Mouse (Mus musculus): ENCODE results near the gene Kdm6b. TPM values are rescaled to one million over a fixed set of nuclear protein-coding genes. Genes with fewer than 3 reads are reported as not detected.
A peak's percentile ranks its signal among the peaks of the same experiment; 100 is the strongest.

Kdm6b gene
- polyA plus RNA-seq, 1 experiment, result 10.5 TPM

- peaks cover 5% of the 10 kb centered on the region; the same call in 1 of the 2 replicates for H3K36me3 ChIP-seq (ENCODE audit: control insufficient read depth, insufficient read depth, low read length)
- DNase-seq, result no peak
- no peak overlapping the region for H3K27ac ChIP-seq (ENCODE audit: insufficient read depth, low read depth, low read length)
- H3K4me3 ChIP-seq (ENCODE audit: insufficient read depth, low read depth, low read length), result no peak overlapping the region
- WGBS, result 77% methylated on average over 19 of the region's 19 CpGs
- TF ChIP-seq POLR2A (IDR thresholded peaks at IDR 0.05; ENCODE audit: low read depth, low read length) (no peak), CTCF (conservative IDR thresholded peaks at IDR 0.05; ENCODE audit: insufficient read depth, insufficient read length, low read depth, low read length) (no peak)
- no peaks in the 10 kb centered on the region for H3K27me3 ChIP-seq (replicated peaks; ENCODE audit: control insufficient read depth, insufficient read depth, low read length)
- H3K4me1 ChIP-seq (ENCODE audit: control insufficient read depth, insufficient read depth, low read length), result peaks cover 11% of the 10 kb centered on the region; the same call in 1 of the 2 replicates
Observed at GRCm38 (mm10) chr11:69406282-69406681, 7.2 kb downstream of the Kdm6b start.

GRCm38 (mm10) chr11:69405397-69406200 is 7.9 kb downstream of the Kdm6b start:
- WGBS, result 91% methylated on average over 24 of the region's 24 CpGs
- no peak overlapping the region for H3K27ac ChIP-seq (ENCODE audit: insufficient read depth, low read depth, low read length)
- TF ChIP-seq CTCF (conservative IDR thresholded peaks at IDR 0.05; ENCODE audit: insufficient read depth, insufficient read length, low read depth, low read length) (no peak), POLR2A (IDR thresholded peaks at IDR 0.05; ENCODE audit: low read depth, low read length) (no peak)
- peaks cover 11% of the 10 kb centered on the region; the same call in 1 of the 2 replicates for H3K4me1 ChIP-seq (ENCODE audit: control insufficient read depth, insufficient read depth, low read length)
- H3K36me3 ChIP-seq (ENCODE audit: control insufficient read depth, insufficient read depth, low read length), result peaks cover 5% of the 10 kb centered on the region; the same call in 1 of the 2 replicates
- DNase-seq, result no peak
- H3K27me3 ChIP-seq (replicated peaks; ENCODE audit: control insufficient read depth, insufficient read depth, low read length), result no peaks in the 10 kb centered on the region
- H3K4me3 ChIP-seq (ENCODE audit: insufficient read depth, low read depth, low read length), result no peak overlapping the region

GRCm38 (mm10) chr11:69404595-69405396 is 8.7 kb downstream of the Kdm6b start:
- Histone ChIP-seq H3K4me1 (ENCODE audit: control insufficient read depth, insufficient read depth, low read length) (peaks cover 11% of the 10 kb centered on the region; the same call in 1 of the 2 replicates), H3K27ac (ENCODE audit: insufficient read depth, low read depth, low read length) (no peak overlapping the region), H3K27me3 (replicated peaks; ENCODE audit: control insufficient read depth, insufficient read depth, low read length) (no peaks in the 10 kb centered on the region), H3K36me3 (ENCODE audit: control insufficient read depth, insufficient read depth, low read length) (peaks cover 5% of the 10 kb centered on the region; the same call in 1 of the 2 replicates), H3K4me3 (ENCODE audit: insufficient read depth, low read depth, low read length) (no peak overlapping the region)
- 91% methylated on average over 24 of the region's 24 CpGs for WGBS
- TF ChIP-seq CTCF (conservative IDR thresholded peaks at IDR 0.05; ENCODE audit: insufficient read depth, insufficient read length, low read depth, low read length) (no peak), POLR2A (IDR thresholded peaks at IDR 0.05; ENCODE audit: low read depth, low read length) (no peak)
- no peak for DNase-seq

GRCm38 (mm10) chr11:69403691-69404594 is 9.5 kb downstream of the Kdm6b start:
- no peak overlapping the region for H3K4me3 ChIP-seq (ENCODE audit: insufficient read depth, low read depth, low read length)
- H3K4me1 ChIP-seq (ENCODE audit: control insufficient read depth, insufficient read depth, low read length), result peaks cover 11% of the 10 kb centered on the region; the same call in 1 of the 2 replicates
- peaks cover 5% of the 10 kb centered on the region; the same call in 1 of the 2 replicates for H3K36me3 ChIP-seq (ENCODE audit: control insufficient read depth, insufficient read depth, low read length)
- H3K27ac ChIP-seq (ENCODE audit: insufficient read depth, low read depth, low read length), result no peak overlapping the region
- DNase-seq, result no peak
- H3K27me3 ChIP-seq (replicated peaks; ENCODE audit: control insufficient read depth, insufficient read depth, low read length), result no peaks in the 10 kb centered on the region
- 84% methylated on average over 36 of the region's 38 CpGs for WGBS
- TF ChIP-seq POLR2A (IDR thresholded peaks at IDR 0.05; ENCODE audit: low read depth, low read length), result no peak
- TF ChIP-seq CTCF (conservative IDR thresholded peaks at IDR 0.05; ENCODE audit: insufficient read depth, insufficient read length, low read depth, low read length), result no peak

GRCm38 (mm10) chr11:69401987-69402386 is 11.5 kb downstream of the Kdm6b start:
- no peak for DNase-seq
- 80% methylated on average over 12 of the region's 12 CpGs for WGBS
- no peak for TF ChIP-seq CTCF (conservative IDR thresholded peaks at IDR 0.05; ENCODE audit: insufficient read depth, insufficient read length, low read depth, low read length)
- TF ChIP-seq POLR2A (IDR thresholded peaks at IDR 0.05; ENCODE audit: low read depth, low read length), result no peak

GRCm38 (mm10) chr11:69401210-69401637 is 12.3 kb downstream of the Kdm6b start:
- TF ChIP-seq POLR2A (IDR thresholded peaks at IDR 0.05; ENCODE audit: low read depth, low read length) (peak; percentile 35), CTCF (conservative IDR thresholded peaks at IDR 0.05; ENCODE audit: insufficient read depth, insufficient read length, low read depth, low read length) (peak; percentile 97)
- Histone ChIP-seq H3K27me3 (replicated peaks; ENCODE audit: control insufficient read depth, insufficient read depth, low read length) (no peaks in the 10 kb centered on the region), H3K27ac (ENCODE audit: insufficient read depth, low read depth, low read length) (no peak overlapping the region), H3K4me1 (ENCODE audit: control insufficient read depth, insufficient read depth, low read length) (no peaks in the 10 kb centered on the region; the same call in 1 of the 2 replicates), H3K36me3 (ENCODE audit: control insufficient read depth, insufficient read depth, low read length) (peaks cover 5% of the 10 kb centered on the region; the same call in 1 of the 2 replicates), H3K4me3 (ENCODE audit: insufficient read depth, low read depth, low read length) (no peak overlapping the region)
- 11% methylated on average over 22 of the region's 22 CpGs for WGBS
- DNase-seq, result peak; percentile 96

More at GRCm38 (mm10) chr11:69401987-69402386, 11.5 kb downstream of the Kdm6b start:
- Histone ChIP-seq H3K27ac (ENCODE audit: insufficient read depth, low read depth, low read length) (no peak overlapping the region), H3K27me3 (replicated peaks; ENCODE audit: control insufficient read depth, insufficient read depth, low read length) (no peaks in the 10 kb centered on the region), H3K4me3 (ENCODE audit: insufficient read depth, low read depth, low read length) (no peak overlapping the region), H3K36me3 (ENCODE audit: control insufficient read depth, insufficient read depth, low read length) (peaks cover 5% of the 10 kb centered on the region; the same call in 1 of the 2 replicates), H3K4me1 (ENCODE audit: control insufficient read depth, insufficient read depth, low read length) (no peaks in the 10 kb centered on the region; the same call in 1 of the 2 replicates)
